Mouse (Mus musculus): ENCODE results near the gene Igsf9.

DNA sequence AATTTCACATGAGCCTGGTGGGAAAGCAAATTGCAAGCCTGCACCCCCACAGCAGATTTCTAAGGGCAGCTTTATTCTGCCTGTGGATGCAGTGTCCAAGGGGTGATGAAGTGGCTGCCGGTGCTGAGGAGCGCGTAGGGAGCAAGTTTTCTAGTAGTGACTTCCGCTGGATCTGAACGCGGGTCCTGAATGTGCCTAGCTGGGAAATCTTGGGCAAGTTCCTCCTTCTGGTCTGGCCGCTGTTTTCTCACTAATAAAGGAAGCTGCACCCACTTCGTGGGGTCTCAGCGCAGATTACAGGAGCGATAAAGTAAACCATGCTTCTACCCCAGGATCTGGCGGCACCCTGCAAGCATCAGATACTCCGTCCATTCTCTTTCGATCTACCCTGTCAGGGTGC lies 477 bp upstream of the Igsf9 start:
- TF ChIP-seq CTCF (IDR thresholded peaks at IDR 0.05; ENCODE audit: low read depth) (no peak), EP300 (IDR thresholded peaks at IDR 0.05; ENCODE audit: low read depth) (no peak)
